Mouse (Mus musculus) kidney, postnatal 14 days (tissue): ENCODE data around the gene Ptpn11.
A peak's percentile ranks its signal among the peaks of the same experiment; 100 is the strongest.

Source experiments
- DNase-seq: peaks from one replicate; pipeline ENCODE4 v3.0.0; 2022; ENCODE audit warnings: mixed read lengths

The Ptpn11 gene

DNA sequence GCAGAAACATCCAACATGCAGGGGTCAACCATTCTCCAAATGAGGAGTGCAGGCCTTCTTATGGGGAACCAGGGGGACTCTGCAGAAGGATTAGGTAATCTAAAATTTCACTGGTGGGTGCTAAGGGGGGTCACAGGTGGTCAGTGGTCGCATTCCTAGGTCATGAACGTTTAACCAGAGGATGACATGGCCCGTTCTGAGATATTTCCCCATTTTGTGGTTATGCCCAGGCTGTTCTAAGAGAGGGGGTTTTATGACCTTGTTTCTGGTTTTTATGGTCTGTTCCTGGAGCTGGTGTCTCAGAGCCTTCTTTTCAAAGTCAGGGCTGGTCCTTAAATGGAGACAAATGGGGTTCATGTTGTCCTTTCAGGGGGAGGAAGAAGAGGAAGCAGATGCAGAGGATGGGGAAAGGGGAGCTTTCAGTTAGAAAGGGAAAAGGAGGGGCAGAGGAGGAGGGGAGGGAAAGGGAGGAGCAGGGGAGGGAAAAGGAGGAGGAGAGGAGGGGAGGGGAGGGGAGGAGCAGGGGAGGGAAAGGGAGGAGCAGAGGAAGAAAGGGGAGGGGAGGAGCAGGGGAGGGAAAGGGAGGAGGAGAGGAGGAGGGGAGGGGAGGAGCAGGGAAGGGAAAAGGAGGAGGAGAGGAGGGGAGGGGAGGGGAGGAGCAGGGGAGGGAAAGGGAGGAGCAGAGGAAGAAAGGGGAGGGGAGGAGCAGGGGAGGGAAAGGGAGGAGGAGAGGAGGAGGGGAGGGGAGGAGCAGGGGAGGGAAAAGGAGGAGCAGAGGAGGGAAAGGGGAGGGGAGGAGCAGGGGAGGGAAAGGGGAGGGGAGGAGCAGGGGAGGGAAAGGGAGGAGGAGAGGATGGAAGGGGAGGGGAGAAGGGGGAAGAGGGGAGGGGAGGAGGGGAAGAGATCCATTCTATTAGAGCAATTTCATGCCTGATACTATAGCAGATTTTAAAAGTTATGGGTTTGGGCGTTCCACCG, 66.7 kb downstream of the Ptpn11 start:
- no peak for DNase-seq

DNA sequence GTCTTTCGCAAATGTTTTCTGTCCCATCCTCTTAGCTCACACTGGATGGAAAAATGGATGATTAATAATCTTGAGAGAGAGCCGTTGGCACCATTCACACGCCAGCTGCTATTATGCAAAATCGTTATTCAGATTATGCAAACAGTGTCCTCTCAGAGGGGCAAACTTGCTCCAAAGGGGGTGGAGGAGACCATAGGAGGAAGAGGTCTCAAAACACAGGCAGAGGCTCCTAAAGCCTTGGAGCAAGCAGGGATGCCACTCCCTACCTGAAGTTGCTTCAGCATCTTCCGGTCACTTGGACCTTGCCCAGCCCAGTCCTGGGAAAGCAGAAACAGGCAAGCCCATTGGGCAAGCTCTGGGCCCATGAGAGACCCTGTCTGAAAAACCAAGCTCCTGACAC, 67.8 kb downstream of the Ptpn11 start:
- DNase-seq: no peak

DNA sequence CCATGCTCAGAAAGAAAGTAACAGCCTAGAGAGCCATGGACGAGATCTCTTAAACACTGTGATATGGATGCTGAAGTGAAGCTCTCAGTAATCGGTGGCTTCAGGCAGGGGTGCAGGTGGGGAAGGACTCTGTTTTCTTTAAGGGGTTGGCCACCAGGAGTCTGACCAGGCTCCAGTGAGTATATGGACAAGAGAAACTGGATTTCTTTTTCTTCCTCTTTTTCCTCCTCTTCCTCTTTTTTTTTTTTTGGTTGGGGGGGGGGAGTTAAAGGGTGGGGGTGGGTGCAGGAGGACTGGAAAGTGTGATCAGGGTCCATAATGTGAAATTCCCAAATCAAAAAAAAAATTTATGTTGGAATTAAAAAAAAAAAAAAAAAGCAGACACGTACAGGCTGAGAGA, 68.6 kb downstream of the Ptpn11 start:
- no peak for DNase-seq

DNA sequence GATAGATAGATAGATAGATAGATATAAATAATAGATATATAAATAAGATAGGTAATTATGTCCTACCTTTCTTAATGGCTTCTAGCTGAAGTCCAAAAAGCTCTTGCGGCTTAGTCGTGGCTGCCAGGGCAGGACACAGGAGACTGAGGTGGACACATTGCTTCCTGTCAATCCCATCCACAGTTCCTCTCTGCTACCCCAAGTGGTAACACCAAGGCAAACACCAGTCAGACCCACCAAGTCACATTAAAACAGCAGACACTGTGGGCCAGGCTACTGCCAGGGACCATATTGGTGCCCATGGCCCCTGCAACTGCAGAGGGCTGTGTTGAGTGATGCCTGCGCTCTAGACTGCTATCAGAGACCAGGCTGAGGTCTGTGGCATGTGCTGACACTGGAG, 69.2 kb downstream of the Ptpn11 start:
- no peak for DNase-seq

DNA sequence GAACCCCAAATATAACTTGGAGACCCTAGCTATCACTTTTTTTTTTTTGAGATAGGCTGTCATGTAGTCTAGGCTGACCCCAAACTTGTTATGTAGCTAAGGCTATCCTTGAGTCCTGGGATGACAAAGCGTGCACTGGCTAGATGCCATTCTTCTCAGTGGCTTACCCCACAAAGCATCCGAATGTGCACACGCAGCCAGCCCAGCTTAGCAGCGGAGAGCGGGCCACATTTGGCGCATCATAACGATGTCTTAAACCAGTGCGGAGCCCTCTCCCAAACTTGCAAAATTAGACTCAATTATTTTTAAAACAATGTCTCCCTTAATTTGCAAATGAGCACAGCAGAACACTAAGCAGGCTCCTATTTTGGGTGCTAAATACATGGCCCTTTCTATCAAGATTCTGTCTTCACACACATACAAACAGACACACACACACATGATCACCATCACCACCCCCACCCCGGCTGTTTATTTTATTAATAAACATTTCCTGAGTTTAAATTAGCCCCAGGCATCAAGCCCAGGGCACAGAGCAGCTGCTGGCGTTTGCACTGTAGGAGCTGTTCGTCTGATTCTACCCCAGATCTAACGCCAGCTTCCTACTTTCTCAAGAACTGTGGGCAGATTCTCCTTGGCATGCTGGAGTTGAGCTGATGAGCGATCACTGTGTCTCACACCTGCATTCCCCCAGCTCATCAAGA, 71.7 kb downstream of the Ptpn11 start:
- DNase-seq: no peak

DNA sequence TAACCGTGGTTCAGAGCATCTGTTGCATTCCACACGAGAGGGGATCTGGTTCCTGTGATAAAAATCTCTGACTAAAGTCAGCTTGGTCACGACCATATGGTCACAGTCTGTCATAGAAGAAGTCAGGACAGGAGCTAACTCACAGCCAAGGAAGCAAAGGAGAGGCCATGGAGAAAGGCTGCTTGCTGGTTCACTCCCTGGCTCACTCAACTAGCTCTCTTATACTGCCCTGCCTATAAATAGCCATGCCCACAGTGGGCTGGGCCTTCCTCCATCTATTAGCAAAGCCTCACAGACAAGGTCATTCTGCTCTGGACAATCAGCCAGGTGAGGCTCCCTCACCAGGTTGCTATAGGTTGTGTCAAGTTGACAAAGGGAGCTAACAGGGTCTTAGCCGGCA, 72.9 kb downstream of the Ptpn11 start:
- DNase-seq: peak; percentile 33

DNA sequence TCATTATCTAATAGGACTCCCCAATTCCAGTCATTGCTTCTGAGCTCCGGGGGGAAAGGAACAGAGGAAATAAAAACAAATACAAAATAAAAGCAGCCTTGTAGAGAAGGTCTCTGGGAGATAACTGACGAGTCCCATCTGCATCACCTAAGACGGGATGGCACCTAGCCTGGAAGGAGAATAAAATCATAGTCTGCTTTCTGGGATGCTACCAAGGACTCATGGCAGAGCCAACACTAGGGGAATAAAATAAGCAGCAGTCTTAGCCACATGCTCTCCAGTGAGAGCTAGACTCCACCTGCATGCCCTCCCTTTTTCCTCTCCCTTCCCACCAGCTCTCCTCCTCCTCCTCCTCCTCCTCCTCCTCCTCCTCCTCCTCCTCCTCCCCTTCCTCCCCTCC, 74.3 kb downstream of the Ptpn11 start:
- no peak for DNase-seq

DNA sequence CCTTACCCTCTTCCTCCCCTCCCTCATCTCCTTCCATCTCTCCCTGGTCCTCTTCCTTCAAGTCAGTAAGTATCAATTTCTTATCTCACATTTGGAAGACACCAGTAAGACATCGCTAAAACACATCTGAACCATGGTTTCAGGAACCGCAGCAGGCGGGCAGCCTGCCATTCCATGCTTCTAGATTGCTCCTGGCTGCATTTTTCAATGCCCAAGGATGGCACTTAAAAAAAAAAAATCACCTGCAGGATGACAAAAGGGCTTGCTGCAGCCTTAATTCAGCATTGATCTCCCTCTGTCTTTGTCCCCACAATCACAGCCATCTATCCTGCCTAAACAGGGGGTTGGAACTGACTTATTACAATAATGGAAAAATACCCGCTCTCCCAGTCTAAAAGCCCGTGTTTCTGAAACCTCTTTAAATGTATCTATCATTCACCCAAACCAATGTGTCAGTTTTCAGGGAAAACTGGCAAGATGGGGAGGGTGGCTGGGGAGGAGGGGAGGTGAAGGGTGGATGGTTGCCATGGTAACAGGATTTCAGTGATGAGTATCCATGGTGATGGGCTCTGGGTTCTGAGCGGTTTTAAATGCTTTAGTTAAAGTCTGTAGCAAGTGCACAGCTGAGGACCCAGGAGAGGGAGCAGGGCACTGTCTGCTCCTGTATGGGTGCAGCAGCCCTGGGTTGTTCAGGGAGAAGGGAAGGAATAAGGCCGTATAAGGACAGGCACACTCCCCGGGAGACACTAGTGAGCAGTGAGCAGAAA, 75.6 kb downstream of the Ptpn11 start:
- no peak for DNase-seq

DNA sequence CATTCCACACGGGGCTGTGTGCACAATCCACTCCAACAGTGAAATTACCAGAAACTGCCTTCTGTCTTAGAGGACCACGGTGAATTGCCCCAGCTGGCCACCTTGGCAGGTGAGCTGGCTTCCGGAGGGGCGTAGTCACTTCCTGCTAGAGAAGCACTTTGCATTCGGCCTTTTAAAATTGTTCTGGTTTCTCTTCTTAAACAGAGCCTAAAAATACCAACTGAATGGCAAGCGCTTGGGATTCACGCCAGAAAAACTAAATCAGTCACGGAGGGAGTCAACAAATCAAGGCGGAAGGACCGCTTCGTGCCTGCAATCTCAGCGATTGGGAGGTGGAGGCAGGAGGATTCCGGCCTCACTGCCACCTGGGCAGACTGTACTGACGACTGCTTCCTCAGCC, 77.0 kb downstream of the Ptpn11 start:
- no peak for DNase-seq

DNA sequence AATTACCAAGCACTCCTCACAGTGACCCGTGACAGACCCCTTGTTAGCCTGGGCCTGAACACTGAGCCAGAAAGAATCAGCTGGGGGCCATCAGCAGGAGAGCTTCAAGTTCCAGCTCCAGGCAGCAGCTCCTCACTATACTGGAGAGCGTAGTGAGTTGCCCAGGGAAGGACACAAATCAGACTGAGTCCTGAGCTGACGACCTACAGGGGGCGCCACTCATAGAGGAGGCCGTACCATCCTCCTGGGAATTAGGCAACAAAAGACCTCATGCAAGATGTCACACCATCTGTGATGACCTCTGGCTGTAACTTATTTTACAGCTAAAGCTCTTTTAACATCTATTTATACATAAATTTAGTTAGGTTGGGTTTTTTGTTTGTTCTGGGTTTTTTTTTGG, 78.8 kb downstream of the Ptpn11 start:
- DNase-seq: no peak

DNA sequence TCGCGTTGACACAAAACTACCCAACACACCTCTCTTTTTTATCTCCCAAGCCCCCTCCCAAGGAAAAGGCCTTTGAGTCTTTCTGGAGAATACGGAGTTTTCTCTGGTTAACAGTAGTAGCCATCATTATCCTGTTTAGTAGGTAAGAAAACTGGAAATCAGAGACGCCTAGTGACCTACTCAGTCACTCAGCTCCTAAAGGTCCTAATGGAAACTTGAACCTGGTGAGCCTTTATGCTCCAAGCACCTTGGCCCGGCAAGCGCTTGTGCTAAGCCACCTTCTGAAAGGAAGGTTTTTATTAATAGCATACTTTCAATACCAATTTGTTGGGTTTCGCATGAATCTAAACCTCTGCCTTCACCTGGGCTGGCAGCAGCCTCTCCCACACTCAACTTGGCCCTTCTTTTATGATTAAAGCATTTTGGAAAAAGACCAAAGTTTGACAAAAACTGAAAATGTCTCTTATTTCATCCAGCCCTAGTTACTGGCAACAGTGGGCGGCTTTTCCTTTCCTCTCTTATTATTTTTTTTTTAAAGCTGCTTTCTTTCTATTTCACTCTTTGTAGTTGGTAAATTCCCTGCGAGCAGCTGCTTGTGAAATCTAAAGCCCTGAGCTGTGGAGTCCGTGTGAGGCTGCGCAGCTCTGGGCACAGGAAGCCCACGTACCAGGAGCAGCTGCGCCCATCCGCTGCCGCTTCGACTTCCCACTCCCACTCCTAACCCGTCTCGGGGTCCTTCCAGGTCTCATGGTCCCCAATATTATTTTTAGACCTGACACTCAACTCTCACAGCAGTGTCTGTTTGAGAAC, 79.9 kb downstream of the Ptpn11 start:
- DNase-seq: no peak

DNA sequence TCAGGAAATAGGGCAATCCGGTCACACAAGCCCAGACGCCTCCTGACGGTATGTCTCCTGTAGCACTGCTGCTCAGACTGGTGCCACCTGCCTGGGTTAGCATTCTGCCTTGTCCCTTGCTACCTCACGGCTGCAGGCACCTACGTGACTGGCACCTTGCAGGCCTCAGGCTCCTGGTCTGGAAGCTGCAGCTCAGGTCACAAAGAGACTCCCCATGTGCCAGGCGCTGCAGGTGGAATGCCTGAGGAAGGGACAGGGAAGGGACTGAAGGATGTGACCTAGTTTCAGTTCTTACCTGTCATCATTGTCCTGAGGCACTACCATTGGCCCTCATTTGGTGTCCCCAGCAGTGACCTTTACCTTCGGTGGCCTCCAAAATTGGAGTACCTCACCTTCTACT, 82.0 kb downstream of the Ptpn11 start:
- DNase-seq: no peak

DNA sequence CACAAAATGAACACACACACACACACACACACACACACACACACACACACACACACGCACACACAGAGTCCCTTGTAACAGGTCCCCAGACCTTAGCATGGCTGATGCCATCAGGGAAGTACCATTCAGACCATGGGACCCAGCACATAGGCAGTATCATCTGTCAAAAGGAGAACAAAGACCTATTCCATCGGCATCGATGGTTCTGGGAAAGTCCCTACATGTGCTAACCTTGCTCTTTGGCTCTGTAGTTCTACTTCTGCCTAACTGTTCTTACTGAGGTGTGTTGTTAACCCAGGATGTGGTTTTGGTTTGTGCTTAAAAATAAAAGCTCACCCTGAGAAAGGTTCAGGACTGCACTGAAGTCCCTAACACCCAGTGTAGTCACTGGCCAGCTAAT, 84.3 kb downstream of the Ptpn11 start:
- no peak for DNase-seq

DNA sequence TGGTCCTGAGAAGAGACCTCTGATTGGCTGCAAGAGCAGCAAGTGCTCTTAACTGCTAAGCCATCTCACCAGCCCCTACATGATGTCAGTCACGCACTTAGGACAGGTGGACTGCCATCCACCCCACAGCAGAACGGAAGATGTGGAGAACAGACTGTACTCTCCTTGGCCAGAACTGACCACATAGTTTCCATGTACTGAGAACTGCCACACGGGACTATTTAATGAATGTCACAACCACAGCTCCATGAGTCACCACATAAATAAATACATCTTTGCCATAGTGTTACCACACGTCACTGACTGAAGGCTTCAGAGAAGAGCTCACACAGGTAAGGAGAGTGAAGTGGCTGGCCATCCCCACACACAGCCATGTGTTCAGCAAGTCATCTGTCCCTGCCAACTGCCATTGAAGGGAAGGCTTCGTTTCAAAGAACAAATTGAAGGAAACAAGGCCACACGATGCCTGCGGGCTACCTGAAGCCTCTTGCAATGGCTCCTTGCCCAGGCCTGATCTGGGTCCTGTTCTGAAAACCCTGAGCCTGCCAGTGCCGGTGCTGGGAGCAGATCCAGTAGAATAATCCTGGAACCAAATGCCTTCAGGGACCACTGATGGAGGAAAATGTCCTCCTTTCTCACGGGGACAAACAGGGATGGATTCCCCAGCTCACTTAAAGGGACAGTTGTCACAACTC, 90.2 kb downstream of the Ptpn11 start:
- DNase-seq: no peak

DNA sequence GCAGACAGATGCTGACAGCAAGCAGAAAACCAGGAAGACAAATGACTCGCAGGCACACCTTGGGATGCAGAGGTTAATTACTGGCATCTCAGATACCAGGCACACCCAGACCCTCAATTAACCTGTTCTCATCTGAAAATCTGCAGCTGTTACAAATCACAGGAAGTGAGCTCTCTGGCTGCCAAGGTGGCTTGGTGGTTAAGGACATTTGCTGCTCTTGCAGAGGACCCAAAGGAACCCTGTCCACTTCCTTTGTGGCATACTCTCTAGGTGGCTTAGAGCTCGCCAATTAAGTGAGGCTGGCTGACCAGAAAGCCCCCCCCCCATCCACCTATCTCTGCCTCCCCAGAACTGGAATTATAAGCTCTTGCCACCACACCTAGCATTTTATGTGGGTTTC, 91.1 kb downstream of the Ptpn11 start:
- no peak for DNase-seq

DNA sequence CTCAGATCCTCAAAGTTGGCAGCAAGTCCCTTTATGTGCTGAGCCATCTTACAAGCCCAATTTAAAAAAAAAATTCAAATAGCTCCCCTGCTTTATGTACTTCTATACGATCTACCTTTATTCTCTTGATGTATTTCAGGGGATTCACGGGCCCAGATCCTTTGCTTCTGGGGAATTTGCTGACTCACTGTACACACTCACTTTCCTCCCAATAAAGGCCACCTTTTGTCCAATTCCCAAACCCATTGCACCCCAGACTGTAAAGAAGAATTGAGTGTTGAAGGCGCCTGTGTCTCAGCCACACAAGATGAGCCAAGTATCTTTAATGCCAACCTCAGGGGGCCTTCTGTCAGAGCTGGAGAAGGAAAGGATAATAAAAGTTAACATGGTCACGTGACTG, 93.2 kb downstream of the Ptpn11 start:
- no peak for DNase-seq

DNA sequence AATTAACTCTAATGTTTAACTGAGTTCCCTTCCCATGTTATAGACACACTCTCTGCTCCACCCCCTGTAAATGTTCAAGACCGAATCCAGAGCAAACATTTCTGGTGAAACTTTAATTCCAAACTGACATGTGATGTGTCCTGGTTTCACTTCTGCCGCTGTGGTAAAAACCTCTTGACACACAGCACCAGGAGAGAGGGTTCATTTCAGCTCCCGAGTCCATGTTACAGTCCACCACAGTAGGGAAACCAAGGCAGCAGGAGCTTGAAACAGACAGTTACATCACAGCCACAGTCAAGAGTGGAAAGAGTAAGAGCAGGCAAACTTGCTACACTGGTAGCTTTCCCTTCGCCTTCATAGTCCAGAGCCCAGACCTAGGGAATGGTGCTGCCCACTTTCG, 94.5 kb downstream of the Ptpn11 start:
- no peak for DNase-seq

DNA sequence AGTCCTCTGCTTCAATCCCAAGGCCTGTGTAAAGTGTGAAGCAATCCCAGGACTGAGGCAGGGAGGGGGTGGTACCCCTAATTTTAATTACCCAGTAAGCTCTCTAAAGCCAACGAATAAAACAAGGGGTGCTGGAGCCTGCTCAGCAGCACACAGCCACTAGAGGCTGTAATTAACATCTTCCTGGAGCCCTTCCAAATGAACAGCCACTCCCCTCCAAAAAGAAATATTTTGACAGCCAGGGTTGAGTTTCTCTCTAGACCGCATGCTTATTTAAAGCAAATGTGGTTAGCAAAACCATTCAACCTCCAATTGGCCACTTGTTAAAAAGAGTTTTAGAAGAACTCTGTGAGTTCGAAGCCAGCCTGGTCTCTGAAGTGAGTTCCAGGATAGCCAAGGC, 97.9 kb downstream of the Ptpn11 start:
- no peak for DNase-seq

DNA sequence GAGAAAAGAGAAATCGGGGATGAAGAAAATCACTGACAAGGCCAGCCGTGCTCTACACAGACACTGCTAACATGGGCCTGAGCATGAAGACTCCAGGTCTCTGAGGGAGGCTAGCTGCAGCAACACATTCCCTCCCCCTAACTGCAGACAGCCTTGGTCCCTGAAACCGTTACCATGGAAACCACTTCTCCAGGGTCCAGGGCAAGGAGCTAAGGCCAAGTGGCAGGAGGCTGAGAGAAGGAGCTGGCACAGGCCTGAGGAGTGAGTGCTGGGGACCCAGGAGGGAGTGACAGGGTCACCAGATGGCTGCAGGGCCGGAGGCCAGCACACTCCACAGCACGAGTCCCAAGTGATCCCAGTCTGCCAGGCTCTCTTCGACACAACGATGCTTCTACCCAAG, 101.5 kb downstream of the Ptpn11 start:
- DNase-seq: no peak

DNA sequence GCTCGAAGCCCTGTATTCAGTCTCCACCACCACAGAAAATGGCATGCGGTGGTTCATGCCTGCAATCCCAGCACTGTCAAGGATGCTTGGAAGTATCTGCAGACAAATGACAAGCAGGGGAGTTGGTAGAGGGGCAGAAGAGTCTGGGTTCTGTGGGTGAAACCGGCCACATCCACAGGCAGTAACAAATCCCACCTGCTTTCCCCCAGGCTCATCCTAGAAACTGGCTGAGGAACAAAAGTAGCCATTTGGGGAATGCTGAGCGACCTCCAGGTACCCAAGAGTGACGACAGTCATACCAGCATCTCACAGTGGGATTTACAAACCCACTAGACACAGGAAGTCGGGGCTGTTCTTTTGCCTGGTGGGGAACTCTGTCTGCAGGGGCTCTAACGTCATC, 103.5 kb downstream of the Ptpn11 start:
- no peak for DNase-seq

DNA sequence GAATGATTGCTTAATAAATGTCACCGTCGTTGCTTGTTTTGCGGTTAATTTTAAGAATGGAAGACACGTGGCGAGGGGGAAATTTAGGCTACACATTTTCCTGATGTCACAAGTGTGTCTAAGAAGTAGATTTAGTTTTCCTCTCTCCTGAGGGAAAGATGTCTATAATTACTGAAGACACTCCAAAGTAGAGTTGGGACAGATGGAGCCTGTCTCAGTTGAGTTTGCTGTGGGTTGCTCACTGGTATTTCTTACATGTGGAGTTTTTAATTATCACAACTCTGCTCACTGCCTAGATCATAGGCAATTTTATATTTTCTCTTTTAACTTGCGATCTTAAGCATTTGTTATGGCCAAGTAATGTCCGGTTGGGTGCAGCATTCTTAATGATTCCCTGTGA, 108.6 kb downstream of the Ptpn11 start:
- no peak for DNase-seq

DNA sequence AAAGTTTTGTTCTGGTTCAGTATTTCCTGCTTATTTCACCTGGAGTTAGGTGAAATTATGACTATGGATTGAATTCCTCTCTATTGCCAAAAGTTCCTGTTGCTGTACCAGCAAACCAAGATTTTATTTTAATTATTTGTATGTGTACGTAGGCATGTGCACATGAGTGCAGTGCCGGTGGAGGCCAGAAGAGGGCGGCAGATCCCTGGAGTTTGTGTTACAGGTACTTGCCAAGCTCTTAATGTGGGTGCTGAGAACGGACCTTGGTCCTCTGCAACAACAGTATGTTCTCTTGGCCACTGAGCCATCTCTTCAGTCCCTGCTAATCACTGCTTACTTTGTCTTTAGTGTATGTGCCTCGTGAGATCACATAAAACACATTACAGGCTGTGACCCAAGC, 109.4 kb downstream of the Ptpn11 start:
- no peak for DNase-seq
